Mouse (Mus musculus) ovary, postnatal 10 days (tissue): ENCODE data around the gene Tmem198.

Source experiments
- DNase-seq: peaks from one replicate; pipeline ENCODE4 v3.0.0; 2022; ENCODE audit warnings: low spot score

Gene Tmem198

DNA sequence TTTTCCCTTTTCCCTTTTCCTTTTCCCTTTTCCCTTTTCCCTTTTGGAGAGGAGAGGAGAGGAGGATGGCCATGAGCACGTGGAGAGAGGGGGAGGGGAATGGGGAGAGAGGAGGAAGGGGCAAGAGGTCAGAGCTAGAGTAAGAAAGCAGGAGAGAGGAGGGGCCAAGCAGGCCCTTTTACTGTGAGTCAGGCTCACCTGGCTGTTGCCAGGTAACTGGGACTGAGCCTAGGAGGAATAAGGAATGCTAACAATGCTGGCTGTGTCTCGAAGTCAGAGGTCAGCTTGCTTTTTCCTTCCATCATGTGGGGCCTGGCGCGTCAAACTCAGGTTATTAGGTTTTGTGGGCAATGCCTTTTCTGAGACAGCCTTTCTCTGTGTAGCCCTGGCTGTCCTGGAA, 38.7 kb downstream of the Tmem198 start:
- no peak for DNase-seq

DNA sequence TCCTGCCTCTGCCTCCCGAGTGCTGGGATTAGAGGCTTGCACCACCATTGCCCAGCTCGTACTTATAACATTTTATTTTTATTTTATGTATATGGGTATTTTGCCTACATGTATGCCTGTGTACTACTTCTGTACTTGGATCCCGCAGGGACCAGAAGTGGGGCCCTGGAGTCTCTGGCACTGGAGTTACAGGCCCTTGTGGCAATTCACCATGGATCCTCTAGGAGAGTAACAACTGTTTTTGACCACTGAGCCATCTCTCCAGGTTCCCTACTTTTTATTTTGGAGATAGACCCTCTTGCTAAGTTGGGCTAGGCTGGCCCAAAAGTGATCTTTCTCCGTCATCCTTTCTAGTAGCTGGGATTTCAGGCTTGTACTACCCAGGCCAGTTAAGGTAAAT, 39.1 kb downstream of the Tmem198 start:
- no peak for DNase-seq

DNA sequence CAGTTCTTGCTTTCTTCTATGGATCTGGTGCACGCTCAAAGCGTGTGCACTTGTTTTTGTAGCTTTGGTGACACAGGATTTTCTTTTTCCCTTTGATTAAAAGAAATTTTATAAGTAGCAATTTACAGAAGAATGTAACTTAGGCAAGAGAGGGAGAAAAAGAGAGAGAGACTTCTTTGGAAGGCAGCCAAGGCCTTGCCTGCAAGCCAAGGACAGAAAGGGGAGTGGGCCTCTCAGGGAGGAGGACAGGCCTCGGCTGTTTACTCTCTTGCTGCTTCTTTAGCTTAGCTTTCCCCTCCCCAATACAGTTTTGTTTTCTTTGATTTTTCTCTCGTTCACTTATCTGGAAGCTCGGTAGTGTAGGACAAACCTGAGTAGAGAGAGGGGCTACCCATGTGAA, 40.2 kb downstream of the Tmem198 start:
- DNase-seq = no peak

DNA sequence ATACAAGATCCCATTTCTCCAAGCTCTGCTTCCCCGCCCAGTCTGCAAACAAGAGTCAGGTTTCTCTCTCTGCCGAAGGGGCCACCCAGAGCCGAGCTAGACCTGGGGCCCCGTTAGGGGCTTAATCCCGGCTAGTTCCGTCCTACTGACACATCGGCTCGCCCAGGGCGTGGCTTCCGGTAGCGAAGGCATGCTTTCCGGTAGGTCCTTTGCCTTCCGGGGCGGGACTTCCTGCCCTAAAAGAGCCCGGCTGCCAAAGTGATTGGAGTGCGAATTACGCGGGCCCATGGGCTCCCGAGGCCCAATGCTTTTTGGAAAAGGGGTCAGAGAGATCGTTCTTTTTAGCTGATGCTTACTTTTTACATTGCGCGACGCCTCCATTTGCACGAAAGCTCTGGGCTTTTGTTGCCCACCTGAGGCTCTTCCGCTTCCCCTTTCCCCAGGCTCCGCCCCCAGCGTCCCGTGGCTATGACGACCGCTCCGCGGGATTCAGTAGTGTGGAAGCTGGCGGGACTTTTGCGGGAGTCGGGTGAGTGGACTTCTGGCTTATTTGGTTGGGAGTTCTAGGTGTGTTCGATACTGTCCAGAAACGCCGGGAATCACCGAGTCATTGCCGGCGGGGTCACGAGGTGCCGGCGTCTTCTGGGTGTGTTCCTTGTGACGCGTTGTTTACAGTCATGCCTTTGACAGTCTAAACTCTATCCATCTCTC, 42.1 kb downstream of the Tmem198 start, which contains the start of gene Stk11ip:
TSS of gene Stk11ip (plus strand) at position 209 of the 711 bp plus-strand sequence.
- DNase-seq = peak; percentile 87

DNA sequence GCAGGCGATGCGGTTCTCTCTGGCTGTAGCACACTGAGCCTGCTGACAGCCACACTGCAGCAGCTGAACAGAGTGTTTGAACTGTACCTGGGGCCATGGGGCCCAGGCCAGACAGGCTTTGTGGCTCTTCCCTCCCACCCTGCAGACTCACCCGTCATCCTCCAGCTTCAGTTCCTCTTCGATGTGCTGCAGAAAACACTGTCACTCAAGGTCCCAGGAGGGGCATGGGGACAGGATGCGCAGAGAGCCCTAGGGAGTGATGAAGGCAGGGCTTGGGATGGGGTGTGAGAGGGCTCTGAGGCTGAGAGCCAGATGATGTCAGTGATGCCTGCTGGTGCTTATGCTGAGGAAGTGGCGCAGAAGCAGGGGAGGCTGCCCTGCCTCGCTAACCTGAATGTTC, 45.3 kb downstream of the Tmem198 start:
- DNase-seq = no peak

DNA sequence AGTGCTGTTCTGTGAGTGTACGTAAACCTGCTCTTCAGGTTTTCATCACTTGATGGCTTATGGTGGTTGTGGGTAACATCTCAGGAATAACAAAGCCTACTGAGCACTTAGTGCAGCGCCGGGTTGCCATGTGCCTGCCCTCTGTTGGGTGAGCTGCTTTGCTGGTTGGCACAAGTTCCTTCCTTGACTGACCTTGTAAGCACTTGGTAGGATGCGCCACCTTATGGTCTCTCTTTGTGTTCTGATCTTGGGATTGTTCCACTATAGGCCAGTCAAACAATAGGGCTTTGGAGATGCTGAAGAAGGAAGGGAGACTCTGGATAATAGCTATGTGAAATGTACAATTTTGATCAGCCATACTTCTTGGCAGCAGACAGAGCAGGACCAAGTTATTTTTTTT, 51.2 kb downstream of the Tmem198 start:
- DNase-seq = no peak

DNA sequence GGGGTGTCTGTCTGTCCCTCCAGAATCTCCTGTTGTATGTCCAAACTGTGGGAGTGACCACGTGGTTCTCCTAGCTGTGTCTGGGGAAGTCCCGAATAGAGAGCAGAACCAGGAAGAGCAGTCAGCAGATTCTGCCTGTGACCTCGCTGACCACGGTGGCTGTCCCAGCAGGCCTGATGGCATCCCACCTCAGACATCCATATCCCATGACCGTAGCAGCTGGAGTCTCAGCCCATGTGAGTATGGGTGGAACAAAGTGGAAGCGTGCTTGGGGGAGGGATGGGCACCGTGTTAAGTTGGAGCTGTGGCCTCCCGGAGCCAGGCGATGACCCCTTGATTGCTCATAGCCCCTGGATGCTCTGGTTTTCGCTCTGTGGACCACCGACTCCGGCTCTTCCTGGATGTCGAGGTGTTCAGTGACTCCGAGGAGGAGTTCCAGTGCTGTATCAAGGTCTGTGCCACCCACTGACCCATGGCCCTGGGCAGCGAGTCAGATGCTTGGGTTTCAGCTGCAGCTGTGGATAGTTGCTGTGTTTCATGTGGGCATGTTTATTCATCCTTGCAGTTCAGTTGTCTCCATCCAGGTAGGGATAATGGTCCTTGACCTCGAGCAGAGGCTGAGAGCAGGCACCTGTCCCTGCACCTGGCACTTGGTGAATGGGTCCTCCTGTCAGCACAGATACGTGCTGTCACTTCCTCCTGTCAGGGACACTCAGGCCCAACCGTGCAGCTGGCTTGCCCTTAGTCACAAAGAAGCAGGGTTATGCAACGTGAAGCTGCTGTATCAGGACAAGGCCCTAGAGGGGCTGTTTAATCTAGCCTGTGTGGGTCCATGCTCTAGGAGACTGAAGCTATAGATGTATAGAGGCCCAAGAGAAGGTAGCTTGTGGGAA, 53.2 kb downstream of the Tmem198 start:
- DNase-seq = no peak

DNA sequence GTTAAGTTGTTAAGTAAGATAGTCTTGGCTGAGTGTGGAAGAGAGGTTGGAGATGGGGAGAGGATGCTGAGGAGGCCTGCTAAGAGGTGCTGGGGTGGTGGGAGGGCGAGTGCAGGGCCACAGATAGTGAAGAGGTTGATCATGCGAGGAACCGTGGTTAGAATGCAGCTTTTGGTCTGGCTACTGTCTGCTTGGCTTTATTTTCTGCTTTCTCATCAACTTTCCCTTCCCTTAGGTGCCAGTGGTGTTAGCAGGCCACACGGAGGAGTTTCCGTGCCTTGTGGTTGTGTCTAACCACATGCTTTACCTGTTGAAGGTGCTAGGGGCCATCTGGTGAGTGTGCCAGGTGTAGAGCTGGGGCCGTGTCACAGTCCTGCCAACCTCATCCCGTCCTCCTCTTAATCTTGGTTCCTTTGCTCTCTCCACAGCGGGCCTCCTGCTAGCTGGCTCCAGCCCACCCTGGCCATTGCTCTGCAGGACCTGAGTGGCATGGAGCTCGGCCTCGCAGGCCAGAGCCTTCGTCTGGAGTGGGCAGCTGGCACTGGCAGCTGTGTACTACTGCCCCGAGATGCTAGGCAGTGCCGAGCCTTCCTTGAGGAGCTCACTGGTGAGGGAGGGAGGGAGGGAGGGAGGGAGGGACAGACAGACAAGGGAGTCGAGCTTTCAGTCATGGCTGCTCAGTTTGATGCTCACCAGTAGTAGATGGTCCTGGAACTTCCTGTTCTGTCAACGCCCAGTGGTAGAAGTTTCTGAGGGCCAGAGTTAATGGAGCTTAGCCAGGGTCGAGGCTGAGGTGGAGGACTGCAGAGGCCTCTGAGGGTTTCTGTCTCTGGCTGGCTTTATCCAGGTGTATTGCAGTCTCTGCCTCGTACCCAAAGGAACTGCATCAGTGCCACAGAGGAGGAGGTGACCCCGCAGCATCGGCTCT, 54.3 kb downstream of the Tmem198 start:
- no peak for DNase-seq
